Mouse (Mus musculus): ENCODE results near the gene Tlr12.
"Not testable (repeated sequence)": the region's sequence is repeated elsewhere in the genome, so short reads cannot be mapped to it uniquely, and the experiment has no call there.

GRCm38 (mm10) chr4:128666362-128666761, 47.9 kb upstream of the Tlr12 start:
- not testable (repeated sequence) for TF ChIP-seq CTCF (conservative IDR thresholded peaks at IDR 0.05; ENCODE audit: insufficient read depth, insufficient read length, low read depth, low read length); POLR2A (IDR thresholded peaks at IDR 0.05; ENCODE audit: low read depth, low read length)
